Comparison of ENCODE assay signal across 27 mouse cellular contexts in the genomic region with DNA sequence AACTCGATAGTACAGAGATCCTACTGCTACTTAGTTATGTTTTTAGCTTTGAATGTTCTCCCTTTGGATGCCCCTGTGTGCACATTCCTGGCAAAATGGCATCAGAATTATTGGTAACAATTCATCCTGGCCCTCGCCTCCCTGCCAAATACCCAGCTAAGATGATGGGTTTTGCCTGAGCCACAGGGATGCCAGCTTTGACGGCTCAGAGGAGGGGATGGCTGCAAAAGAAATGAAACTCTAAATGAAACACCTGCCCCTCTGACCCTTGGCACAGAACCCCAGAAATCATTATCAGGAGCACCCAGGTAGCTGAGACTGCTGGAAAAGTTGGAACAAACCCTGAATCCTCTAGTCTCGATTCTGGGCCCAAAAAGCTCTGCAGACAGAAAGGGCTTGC. TPM values are rescaled to one million over a fixed set of nuclear protein-coding genes. Genes with fewer than 3 reads are reported as not detected.
DNase-seq lines count a peak whose midpoint lies in the region; ATAC-seq and TF ChIP-seq lines count a peak whose summit lies in the region.
"Had no signal": no experiment of that assay in that cellular context is flagged by ENCODE, and none has a peak within 500 bp of the region (broad histone marks: within the 10 kb centered on the region; RNA-seq: fewer than 3 reads in every experiment).

No protein-coding gene starts in this region.

- H3K27ac ChIP-seq in cerebellum, adult 2 months (ENCODE audit: insufficient read depth, low read length): peak overlapping the region; percentile 68
- H3K27ac ChIP-seq: embryonic facial prominence, embryonic 10.5 days; embryonic facial prominence, embryonic 13.5 days; forebrain, embryonic 12.5 days; heart, adult 2 months; heart, embryonic 10.5 days; heart, embryonic 13.5 days; hindbrain, embryonic 14.5 days; hindbrain, postnatal 0 days had no signal

- no peaks in the 10 kb centered on the region for H3K27me3 ChIP-seq in cerebellum, adult 2 months (ENCODE audit: control insufficient read depth, insufficient read depth, low read length)
- H3K27me3 ChIP-seq: embryonic facial prominence, embryonic 13.5 days; forebrain, embryonic 15.5 days; heart, embryonic 13.5 days had no signal

- peak in 1 of 2 experiments; percentile 62 for DNase-seq in cerebellum, adult 2 months
- DNase-seq in cerebellum, postnatal 10 days: peak; percentile 66 to 78
- no peak for DNase-seq in cerebellum, postnatal 4 days (ENCODE audit: low spot score in 2 of 2)
- DNase-seq in kidney, adult 9 months: peak; percentile 23
- DNase-seq in kidney, postnatal 25 days: no peak
- peak; percentile 57 for DNase-seq in brain, adult 2 months (ENCODE audit: low read depth, low spot score)
- no peak for DNase-seq in heart, adult 18-20 months
- DNase-seq: adrenal gland, adult 8-10 months; adrenal gland, postnatal 25 days; embryo, embryonic 11 days; gastrocnemius, postnatal 25 days; heart, adult 2 months; heart, postnatal 14 days; heart, postnatal 4 days had no signal

- no peak overlapping the region for H3K4me3 ChIP-seq in cerebellum, adult 2 months (replicated peaks; ENCODE audit: insufficient read depth, low read depth, low read length)
- H3K4me3 ChIP-seq: embryonic facial prominence, embryonic 10.5 days; embryonic facial prominence, embryonic 13.5 days; erythroblast, embryonic 14.5 days; forebrain, embryonic 12.5 days; forebrain, embryonic 15.5 days; heart, adult 2 months; heart, embryonic 10.5 days; heart, embryonic 13.5 days had no signal

- 22% methylated on average over 4 of the region's 4 CpGs for WGBS in cerebellum, adult 2 months

- no peak for TF ChIP-seq CTCF in cerebellum, adult 2 months (IDR thresholded peaks at IDR 0.05; ENCODE audit: borderline replicate concordance, insufficient read depth, low read depth, low read length)

- peaks cover 39% of the 10 kb centered on the region for H3K4me1 ChIP-seq in cerebellum, adult 2 months (ENCODE audit: control insufficient read depth, insufficient read depth, low read length)

- no peak for ATAC-seq in cerebellum, adult (ENCODE audit: insufficient number of reproducible peaks, low FRiP score, low TSS enrichment)
- ATAC-seq: activated CD4-positive, CD25-positive, alpha-beta regulatory T cell, adult 4 months; forebrain, embryonic 15.5 days; hindbrain, postnatal 0 days; inflammation-experienced regulatory T-cells, adult 6 months; intestine, embryonic 16.5 days had no signal

- TF ChIP-seq POLR2A in cerebellum, adult 2 months (IDR thresholded peaks at IDR 0.05; ENCODE audit: borderline replicate concordance, insufficient read depth, low read length): no peak

RNA-seq across cellular contexts. Expression of a gene that starts 54.1 kb away (rescaled TPM):
- polyA plus RNA-seq in cerebellum, adult 2 months (2012; rRNA removed): 70.8 and 85.1 TPM in 2 replicates
- total RNA-seq in heart, adult 18-20 months (2021): 1 to 10 TPM in 1 of 2 experiments, under 1 TPM in 1; 0.89 to 1.3 TPM
- polyA plus RNA-seq: activated CD4-positive, CD25-positive, alpha-beta regulatory T cell, adult 4 months; erythroblast, embryonic 14.5 days had no signal

Comparison
In these comparisons a context has a peak if more than half of its experiments do, and no peak if none do; other contexts are left out.
1. DNase-seq: peak in cerebellum, postnatal 10 days (2 of 2), kidney, adult 9 months (single experiment) and brain, adult 2 months (single experiment); none in cerebellum, postnatal 4 days (0 of 2), kidney, postnatal 25 days (0 of 2) and heart, adult 18-20 months (0 of 2).